Mouse (Mus musculus): ENCODE data around the gene Camkmt. TPM values are rescaled to one million over a fixed set of nuclear protein-coding genes. Genes with fewer than 3 reads are reported as not detected.
A peak's percentile ranks its signal among the peaks of the same experiment; 100 is the strongest.

Camkmt gene
- polyA plus RNA-seq, 1 experiment from 2014 or later = 7.0 TPM

GRCm38 (mm10) chr17:85257348-85257747, 167.0 kb downstream of the Camkmt start:
- no peaks in the 10 kb centered on the region for H3K36me3 ChIP-seq (ENCODE audit: control insufficient read depth, insufficient read depth, low read length)
- no peak overlapping the region for H3K27ac ChIP-seq (ENCODE audit: low read depth, low read length)
- peak overlapping the region; percentile 27; the same call in 1 of the 2 replicates for H3K4me2 ChIP-seq
- no peaks in the 10 kb centered on the region for H3K4me1 ChIP-seq (ENCODE audit: control insufficient read depth, insufficient read depth, low read length)
- no peak overlapping the region for H3K4me3 ChIP-seq (ENCODE audit: low read depth, low read length)
- H3K9ac ChIP-seq (ENCODE audit: low read depth, low read length) = no peak overlapping the region
- WGBS (ENCODE audit: insufficient replicate concordance) = 52% methylated on average over 11 of the region's 11 CpGs
- ATAC-seq (replicated peaks; ENCODE audit: insufficient number of reproducible peaks, low FRiP score, low TSS enrichment) = no peak
- H3K9me3 ChIP-seq (replicated peaks; ENCODE audit: control insufficient read depth, low read length) = no peaks in the 10 kb centered on the region
- no peaks in the 10 kb centered on the region for H3K27me3 ChIP-seq (ENCODE audit: control insufficient read depth, insufficient read depth, low read length)

- ATAC-seq (replicated peaks; ENCODE audit: insufficient number of reproducible peaks, low FRiP score, low TSS enrichment) = no peak
- Histone ChIP-seq H3K4me3 (ENCODE audit: low read depth, low read length) (no peak overlapping the region), H3K4me2 (no peak overlapping the region), H3K27me3 (ENCODE audit: control insufficient read depth, insufficient read depth, low read length) (no peaks in the 10 kb centered on the region), H3K27ac (ENCODE audit: low read depth, low read length) (no peak overlapping the region), H3K9me3 (replicated peaks; ENCODE audit: control insufficient read depth, low read length) (no peaks in the 10 kb centered on the region), H3K36me3 (ENCODE audit: control insufficient read depth, insufficient read depth, low read length) (no peaks in the 10 kb centered on the region), H3K4me1 (ENCODE audit: control insufficient read depth, insufficient read depth, low read length) (no peaks in the 10 kb centered on the region), H3K9ac (ENCODE audit: low read depth, low read length) (no peak overlapping the region)
- 75% methylated on average over 13 of the region's 13 CpGs for WGBS (ENCODE audit: insufficient replicate concordance)
These were observed 168.5 kb downstream of the Camkmt start for GRCm38 (mm10) chr17:85258703-85259341.

GRCm38 (mm10) chr17:85266831-85267422, 176.6 kb downstream of the Camkmt start:
- H3K9ac ChIP-seq (ENCODE audit: low read depth, low read length) = no peak overlapping the region
- no peaks in the 10 kb centered on the region for H3K4me1 ChIP-seq (ENCODE audit: control insufficient read depth, insufficient read depth, low read length)
- no peaks in the 10 kb centered on the region for H3K9me3 ChIP-seq (replicated peaks; ENCODE audit: control insufficient read depth, low read length)
- H3K27me3 ChIP-seq (ENCODE audit: control insufficient read depth, insufficient read depth, low read length) = no peaks in the 10 kb centered on the region
- H3K27ac ChIP-seq (ENCODE audit: low read depth, low read length) = no peak overlapping the region
- H3K4me2 ChIP-seq = no peak overlapping the region
- H3K36me3 ChIP-seq (ENCODE audit: control insufficient read depth, insufficient read depth, low read length) = no peaks in the 10 kb centered on the region
- H3K4me3 ChIP-seq (ENCODE audit: low read depth, low read length) = no peak overlapping the region
- ATAC-seq (replicated peaks; ENCODE audit: insufficient number of reproducible peaks, low FRiP score, low TSS enrichment) = no peak
- WGBS (ENCODE audit: insufficient replicate concordance) = 83% methylated on average over 12 of the region's 12 CpGs

DNA sequence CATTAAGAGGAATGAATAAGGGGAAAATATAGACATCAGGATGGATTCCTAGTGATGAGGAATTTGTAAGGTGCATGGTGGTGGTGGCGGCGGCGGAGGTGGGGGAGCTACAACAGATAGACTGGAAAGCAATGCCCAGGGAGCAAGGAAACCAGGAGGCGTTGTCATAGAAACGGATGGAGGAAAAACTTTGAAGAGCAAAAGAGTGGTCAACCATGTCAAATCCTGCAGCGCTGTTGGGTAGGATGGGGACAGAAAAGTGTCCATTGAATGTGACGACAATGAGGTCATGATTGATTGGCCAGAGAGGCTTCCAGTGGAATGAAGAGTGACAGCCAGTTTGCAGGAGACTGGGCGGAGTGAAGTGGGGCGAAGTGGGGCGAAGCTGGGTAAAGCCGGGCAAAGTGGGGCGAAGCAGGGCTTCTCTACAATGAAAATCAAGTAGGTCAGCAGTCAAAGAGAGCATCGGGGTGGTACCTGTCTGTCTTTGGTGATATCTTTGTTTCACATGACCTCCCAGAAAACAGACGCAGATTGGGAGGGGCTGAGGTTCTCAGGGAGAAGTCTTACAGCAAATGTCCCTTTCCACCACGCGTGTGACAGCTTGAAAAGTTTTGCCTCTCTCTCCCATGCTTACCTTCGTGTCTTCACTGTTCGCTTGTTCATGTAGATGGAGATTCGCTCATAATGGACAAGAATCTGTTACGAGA, 181.3 kb downstream of the Camkmt start:
- ATAC-seq (replicated peaks; ENCODE audit: insufficient number of reproducible peaks, low FRiP score, low TSS enrichment) = no peak
- no peak overlapping the region for H3K4me3 ChIP-seq (ENCODE audit: low read depth, low read length)
- H3K4me1 ChIP-seq (ENCODE audit: control insufficient read depth, insufficient read depth, low read length) = no peaks in the 10 kb centered on the region
- no peak overlapping the region for H3K4me2 ChIP-seq
- H3K27me3 ChIP-seq (ENCODE audit: control insufficient read depth, insufficient read depth, low read length) = no peaks in the 10 kb centered on the region
- no peaks in the 10 kb centered on the region for H3K9me3 ChIP-seq (replicated peaks; ENCODE audit: control insufficient read depth, low read length)
- no peak overlapping the region for H3K9ac ChIP-seq (ENCODE audit: low read depth, low read length)
- WGBS (ENCODE audit: insufficient replicate concordance) = 86% methylated on average over 20 of the region's 20 CpGs
- H3K36me3 ChIP-seq (ENCODE audit: control insufficient read depth, insufficient read depth, low read length) = no peaks in the 10 kb centered on the region
- H3K27ac ChIP-seq (ENCODE audit: low read depth, low read length) = no peak overlapping the region

- no peak for ATAC-seq (replicated peaks; ENCODE audit: insufficient number of reproducible peaks, low FRiP score, low TSS enrichment)
- no peaks in the 10 kb centered on the region for H3K36me3 ChIP-seq (ENCODE audit: control insufficient read depth, insufficient read depth, low read length)
These were observed 189.4 kb downstream of the Camkmt start for GRCm38 (mm10) chr17:85279720-85280119.

GRCm38 (mm10) chr17:85282447-85282846, 192.1 kb downstream of the Camkmt start:
- no peaks in the 10 kb centered on the region for H3K36me3 ChIP-seq (ENCODE audit: control insufficient read depth, insufficient read depth, low read length)
- 56% methylated on average over 5 of the region's 5 CpGs for WGBS (ENCODE audit: insufficient replicate concordance)
- no peaks in the 10 kb centered on the region for H3K9me3 ChIP-seq (replicated peaks; ENCODE audit: control insufficient read depth, low read length)
- no peak for ATAC-seq (replicated peaks; ENCODE audit: insufficient number of reproducible peaks, low FRiP score, low TSS enrichment)
- H3K27ac ChIP-seq (ENCODE audit: low read depth, low read length) = no peak overlapping the region
- no peaks in the 10 kb centered on the region for H3K27me3 ChIP-seq (ENCODE audit: control insufficient read depth, insufficient read depth, low read length)
- H3K9ac ChIP-seq (ENCODE audit: low read depth, low read length) = no peak overlapping the region
- no peaks in the 10 kb centered on the region for H3K4me1 ChIP-seq (ENCODE audit: control insufficient read depth, insufficient read depth, low read length)
- no peak overlapping the region for H3K4me2 ChIP-seq
- H3K4me3 ChIP-seq (ENCODE audit: low read depth, low read length) = no peak overlapping the region

More at GRCm38 (mm10) chr17:85279720-85280119, 189.4 kb downstream of the Camkmt start:
- no peaks in the 10 kb centered on the region for H3K4me1 ChIP-seq (ENCODE audit: control insufficient read depth, insufficient read depth, low read length)
- H3K4me3 ChIP-seq (ENCODE audit: low read depth, low read length) = no peak overlapping the region
- 80% methylated on average over 7 of the region's 7 CpGs for WGBS (ENCODE audit: insufficient replicate concordance)
- no peaks in the 10 kb centered on the region for H3K27me3 ChIP-seq (ENCODE audit: control insufficient read depth, insufficient read depth, low read length)
- no peak overlapping the region for H3K4me2 ChIP-seq
- H3K27ac ChIP-seq (ENCODE audit: low read depth, low read length) = no peak overlapping the region
- no peaks in the 10 kb centered on the region for H3K9me3 ChIP-seq (replicated peaks; ENCODE audit: control insufficient read depth, low read length)
- no peak overlapping the region for H3K9ac ChIP-seq (ENCODE audit: low read depth, low read length)

DNA sequence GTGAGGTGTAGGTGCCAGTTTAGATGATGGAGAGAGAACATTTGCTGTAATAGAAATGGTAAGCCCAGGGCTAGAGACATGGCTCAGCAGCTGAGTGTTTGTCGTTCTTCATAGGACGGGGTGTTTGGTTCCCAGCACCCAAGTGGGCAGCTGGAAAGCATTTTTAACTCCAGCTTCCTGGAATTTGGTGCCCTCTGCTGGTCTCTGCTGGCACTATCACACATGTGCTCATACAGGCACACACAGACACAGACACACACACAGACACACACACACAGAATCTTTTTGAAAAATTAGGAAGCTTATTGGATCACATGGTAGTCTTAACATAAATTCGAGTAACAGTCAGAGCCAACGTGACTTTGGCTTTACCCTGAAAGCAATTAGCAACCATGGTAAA, 200.8 kb downstream of the Camkmt start:
- no peak for ATAC-seq (replicated peaks; ENCODE audit: insufficient number of reproducible peaks, low FRiP score, low TSS enrichment)
- Histone ChIP-seq H3K27me3 (ENCODE audit: control insufficient read depth, insufficient read depth, low read length) (no peaks in the 10 kb centered on the region), H3K9me3 (replicated peaks; ENCODE audit: control insufficient read depth, low read length) (0 out of 2 replicates have a peak, but pooled peaks cover 2% of the 10 kb centered on the region), H3K4me1 (ENCODE audit: control insufficient read depth, insufficient read depth, low read length) (no peaks in the 10 kb centered on the region), H3K27ac (ENCODE audit: low read depth, low read length) (no peak overlapping the region), H3K36me3 (ENCODE audit: control insufficient read depth, insufficient read depth, low read length) (no peaks in the 10 kb centered on the region), H3K4me3 (ENCODE audit: low read depth, low read length) (no peak overlapping the region), H3K9ac (ENCODE audit: low read depth, low read length) (no peak overlapping the region), H3K4me2 (no peak overlapping the region)
- 94% methylated on average over 4 of the region's 4 CpGs for WGBS (ENCODE audit: insufficient replicate concordance)

GRCm38 (mm10) chr17:85291601-85292000, 201.2 kb downstream of the Camkmt start:
- H3K27me3 ChIP-seq (ENCODE audit: control insufficient read depth, insufficient read depth, low read length) = no peaks in the 10 kb centered on the region
- H3K9ac ChIP-seq (ENCODE audit: low read depth, low read length) = no peak overlapping the region
- no peak overlapping the region for H3K4me2 ChIP-seq
- no peaks in the 10 kb centered on the region for H3K36me3 ChIP-seq (ENCODE audit: control insufficient read depth, insufficient read depth, low read length)
- ATAC-seq (replicated peaks; ENCODE audit: insufficient number of reproducible peaks, low FRiP score, low TSS enrichment) = no peak
- no peak overlapping the region for H3K4me3 ChIP-seq (ENCODE audit: low read depth, low read length)
- H3K27ac ChIP-seq (ENCODE audit: low read depth, low read length) = no peak overlapping the region
- 81% methylated on average over 5 of the region's 5 CpGs for WGBS (ENCODE audit: insufficient replicate concordance)
- no peaks in the 10 kb centered on the region for H3K4me1 ChIP-seq (ENCODE audit: control insufficient read depth, insufficient read depth, low read length)
- H3K9me3 ChIP-seq (replicated peaks; ENCODE audit: control insufficient read depth, low read length) = 0 out of 2 replicates have a peak, but pooled peaks cover 2% of the 10 kb centered on the region
